14 mouse cellular contexts compared by ENCODE assay signal in the genomic region with DNA sequence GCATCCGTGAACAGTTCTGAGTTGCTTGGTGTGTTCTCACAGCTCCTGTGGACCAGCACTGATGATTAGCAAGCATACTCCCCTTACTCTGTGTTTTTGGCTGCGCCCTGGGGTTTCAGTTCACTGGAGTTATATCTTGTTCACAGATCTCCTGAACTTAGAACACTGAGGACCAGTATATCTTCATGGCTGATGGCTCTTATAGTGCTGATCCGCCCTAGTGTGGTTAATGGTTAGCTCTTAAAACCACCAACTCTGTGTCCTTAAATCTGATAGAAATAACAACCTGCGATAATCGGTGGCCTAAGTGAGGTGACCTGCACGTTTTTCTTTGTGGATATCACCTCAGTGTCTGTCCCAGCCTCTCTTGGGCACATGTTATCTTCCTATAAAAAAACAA.
DNase-seq lines count a peak whose midpoint lies in the region.
"Had no signal": no experiment of that assay in that cellular context is flagged by ENCODE, and none has a peak within 500 bp of the region (broad histone marks: within the 10 kb centered on the region; RNA-seq: fewer than 3 reads in every experiment).

No protein-coding gene starts in this region.

- intact Hi-C loops in heart, postnatal 25 days (cut with DNase I): no loop called here

- peak; percentile 13 for DNase-seq in kidney, adult 11 months
- no peak for DNase-seq in kidney, postnatal 25 days
- peak; percentile 27 for DNase-seq in testis, postnatal 14 days (ENCODE audit: low spot score)
- DNase-seq in testis, postnatal 10 days (ENCODE audit: low spot score): no peak
- peak; percentile 19 for DNase-seq in kidney, postnatal 14 days
- DNase-seq in frontal cortex, postnatal 14 days (ENCODE audit: low spot score in 2 of 2): no peak
- no peak for DNase-seq in heart, postnatal 25 days (ENCODE audit: low spot score)
- DNase-seq: adrenal gland, postnatal 14 days; cerebellum, adult 11-12 months; cerebellum, adult 9-10 months; cerebellum, postnatal 25 days; gastrocnemius, postnatal 25 days; heart, adult 11 months; heart, postnatal 4 days had no signal

Comparison
In these comparisons a context has a peak if more than half of its experiments do, and no peak if none do; other contexts are left out.
1. DNase-seq: peak in kidney, adult 11 months (single experiment), testis, postnatal 14 days (single experiment) and kidney, postnatal 14 days (single experiment); none in kidney, postnatal 25 days (0 of 2), testis, postnatal 10 days (single experiment), frontal cortex, postnatal 14 days (0 of 2) and heart, postnatal 25 days (single experiment).